Mouse (Mus musculus) lung, embryonic 15.5 days (tissue): ENCODE results near the gene Tcte2. TPM values are rescaled to one million over a fixed set of nuclear protein-coding genes. Genes with fewer than 3 reads are reported as not detected.

Source experiments
- ATAC-seq: fragments of 200-750 bp; cut with Nextera tagmentation; 2 replicates; pipeline ENCODE4 v1.8.0; 2017; ENCODE audit warnings: moderate number of reproducible peaks, borderline replicate concordance; ENCODE audit not compliant: low FRiP score, low TSS enrichment; ENCODE audit errors: extremely low read depth
- H3K27ac ChIP-seq: fragments of 300-500 bp; sonication (generic); 2 replicates; pipeline ENCODE4 v1.5.1; 2015; ENCODE audit warnings: moderate library complexity, mild to moderate bottlenecking, inconsistent platforms
- H3K27me3 ChIP-seq: fragments of 300-500 bp; sonication (generic); 2 replicates; pipeline ENCODE4 v1.6.1; 2015; ENCODE audit warnings: inconsistent platforms
- H3K36me3 ChIP-seq: fragments of 300-500 bp; sonication (generic); 2 replicates; pipeline ENCODE4 v1.6.1; 2015; ENCODE audit warnings: inconsistent platforms
- H3K4me1 ChIP-seq: fragments of 300-500 bp; sonication (generic); 2 replicates; pipeline ENCODE4 v1.6.1; 2015; ENCODE audit warnings: inconsistent platforms
- H3K4me2 ChIP-seq: fragments of 300-500 bp; sonication (generic); 2 replicates; pipeline ENCODE4 v1.6.1; 2015; ENCODE audit warnings: inconsistent platforms, mild to moderate bottlenecking, moderate library complexity
- H3K4me3 ChIP-seq: fragments of 300-500 bp; sonication (generic); 2 replicates; pipeline ENCODE4 v1.5.1; 2015; ENCODE audit warnings: mild to moderate bottlenecking, inconsistent platforms
- H3K9ac ChIP-seq: fragments of 300-500 bp; sonication (generic); 2 replicates; pipeline ENCODE4 v1.6.1; 2015; ENCODE audit warnings: inconsistent platforms
- H3K9me3 ChIP-seq: fragments of 300-500 bp; sonication (generic); 2 replicates; pipeline ENCODE4 v1.6.1; 2016; ENCODE audit warnings: inconsistent platforms
- WGBS: fragments of 180-500 bp; shearing (Covaris S2); methylation state at CpG from one replicate; pipeline ENCODE4 v1.1.7; 2015; 5-methylcytosine and 5-hydroxymethylcytosine counted together
- polyA plus RNA-seq: library from polyadenylated mRNA; unstranded; fragments of >200 nt; fragmentation: Nextera tagmentation; extraction: Ambion mirVana; gene quantifications from 2 replicates; pipeline ENCODE4 v1.2.1, GENCODE M21; 2015

The Tcte2 gene
- polyA plus RNA-seq, 1 experiment from 2014 or later, result 5.1 TPM

DNA sequence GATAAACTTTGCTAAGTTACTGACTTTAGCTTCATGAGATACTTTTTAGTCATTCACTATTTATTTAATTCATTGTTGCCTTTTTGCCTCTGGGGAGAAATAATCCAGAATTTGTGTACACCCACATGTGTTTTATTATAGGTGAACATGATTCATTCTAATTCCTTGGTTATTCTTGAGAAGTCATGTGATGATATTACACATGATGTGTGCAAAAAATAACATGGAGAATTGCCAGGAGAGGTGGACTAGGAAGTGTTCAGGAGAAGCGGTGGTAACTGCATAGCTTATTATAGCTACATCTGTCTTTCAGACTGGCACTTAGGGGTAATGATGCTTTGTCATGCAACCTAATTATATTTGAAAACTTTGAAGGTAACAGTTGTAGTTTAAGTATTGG is 2.2 kb upstream of the Tcte2 start:
- Histone ChIP-seq H3K36me3 (no peaks in the 10 kb centered on the region), H3K27ac (no peak overlapping the region), H3K4me3 (no peak overlapping the region), H3K9ac (no peak overlapping the region), H3K27me3 (no peaks in the 10 kb centered on the region), H3K4me1 (peaks cover 27% of the 10 kb centered on the region), H3K9me3 (no peaks in the 10 kb centered on the region), H3K4me2 (no peak overlapping the region)
- no peak for ATAC-seq
- WGBS, result 66% methylated on average over 1 of the region's 1 CpGs

DNA sequence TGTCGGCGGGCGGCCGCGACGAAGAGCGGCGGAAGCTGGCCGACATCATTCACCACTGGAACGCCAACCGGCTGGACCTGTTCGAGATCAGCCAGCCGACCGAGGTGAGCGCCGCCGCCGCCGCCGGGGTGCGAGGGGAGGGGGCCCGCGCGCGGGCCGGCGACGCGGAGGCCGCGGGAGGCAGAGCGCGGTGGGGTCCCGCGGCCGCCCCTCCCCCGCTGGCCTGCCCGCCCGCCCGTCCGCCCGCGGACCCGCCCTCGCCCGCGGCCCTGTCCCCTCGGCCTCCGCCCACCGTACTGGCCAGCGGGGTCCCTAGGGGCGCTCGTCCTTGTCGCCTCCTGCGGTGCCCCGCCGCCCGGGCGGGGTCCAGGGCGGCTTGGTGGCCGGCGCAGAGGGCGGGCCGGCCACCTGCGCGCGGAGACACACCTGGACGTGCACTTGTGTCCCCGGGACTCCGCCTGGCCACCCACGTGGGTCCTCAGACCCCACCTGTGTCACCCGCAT is 898 bp downstream of the Tcte2 start:
- Histone ChIP-seq H3K4me1 (peaks cover 32% of the 10 kb centered on the region), H3K4me3 (peak overlapping the region; percentile 72), H3K9ac (peak overlapping the region; percentile 90), H3K4me2 (peak overlapping the region; percentile 87), H3K27ac (peak overlapping the region; percentile 96), H3K36me3 (no peaks in the 10 kb centered on the region), H3K27me3 (no peaks in the 10 kb centered on the region), H3K9me3 (no peaks in the 10 kb centered on the region)
- ATAC-seq, result peak; percentile 69
- under 1% methylated on average over 49 of the region's 72 CpGs for WGBS

GRCm38 (mm10) chr17:13759853-13760627 is 1.6 kb downstream of the Tcte2 start, which contains the start of gene Afdn:
Afdn (plus strand) TSS chr17:13760539.
- Histone ChIP-seq H3K4me3 (peak within 1 kb of the TSS; percentile 72), H3K4me2 (peak within 1 kb of the TSS; percentile 87), H3K4me1 (peaks cover 27% of the 10 kb centered on the region), H3K27ac (peak within 1 kb of the TSS; percentile 96), H3K36me3 (no peaks in the 10 kb centered on the region), H3K9me3 (no peaks in the 10 kb centered on the region), H3K27me3 (no peaks in the 10 kb centered on the region), H3K9ac (peak within 1 kb of the TSS; percentile 90)
- ATAC-seq, result peak; percentile 95
- WGBS, result under 1% methylated on average over 72 of the region's 108 CpGs

GRCm38 (mm10) chr17:13759156-13759852 is 2.3 kb downstream of the Tcte2 start:
- no peak for ATAC-seq
- Histone ChIP-seq H3K36me3 (no peaks in the 10 kb centered on the region), H3K27me3 (no peaks in the 10 kb centered on the region), H3K27ac (peak overlapping the region; percentile 96), H3K4me3 (peak overlapping the region; percentile 72), H3K9ac (peak overlapping the region; percentile 90), H3K9me3 (no peaks in the 10 kb centered on the region), H3K4me1 (peaks cover 23% of the 10 kb centered on the region), H3K4me2 (peak overlapping the region; percentile 87)
- 11% methylated on average over 13 of the region's 13 CpGs for WGBS

DNA sequence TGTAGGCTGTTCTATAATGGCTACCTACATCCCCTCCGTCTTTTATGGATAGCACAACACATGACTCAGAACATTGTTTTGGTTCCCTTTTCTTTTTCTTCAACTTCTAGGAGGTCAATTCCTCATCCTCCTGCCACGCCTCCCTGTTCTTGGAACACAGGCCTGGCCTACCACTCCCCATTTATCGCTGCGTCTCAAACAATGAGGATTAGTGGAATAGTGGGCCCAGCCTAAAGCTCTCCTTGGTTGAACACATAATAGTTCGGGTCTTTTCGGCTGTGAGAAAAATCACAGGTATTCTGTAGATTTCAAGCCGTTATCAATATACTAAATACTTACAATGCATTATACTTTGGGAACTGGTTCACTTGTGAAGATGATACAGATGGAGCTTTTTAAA is 3.0 kb downstream of the Tcte2 start:
- no peaks in the 10 kb centered on the region for H3K36me3 ChIP-seq
- ATAC-seq, result no peak
- H3K4me1 ChIP-seq, result peaks cover 23% of the 10 kb centered on the region
- no peak overlapping the region for H3K27ac ChIP-seq
- H3K9ac ChIP-seq, result peak overlapping the region; percentile 90; the same call in 1 of the 2 replicates
- 76% methylated on average over 7 of the region's 7 CpGs for WGBS
- H3K4me2 ChIP-seq, result peak overlapping the region; percentile 87
- peak overlapping the region; percentile 72 for H3K4me3 ChIP-seq
- no peaks in the 10 kb centered on the region for H3K27me3 ChIP-seq
- no peaks in the 10 kb centered on the region for H3K9me3 ChIP-seq

- H3K4me1 ChIP-seq, result peaks cover 10% of the 10 kb centered on the region
- H3K9ac ChIP-seq, result no peak overlapping the region
- no peak overlapping the region for H3K4me3 ChIP-seq
- WGBS, result 59% methylated on average over 6 of the region's 6 CpGs
- no peaks in the 10 kb centered on the region for H3K27me3 ChIP-seq
- H3K36me3 ChIP-seq, result no peaks in the 10 kb centered on the region
- no peak overlapping the region; the same call in 1 of the 2 replicates for H3K27ac ChIP-seq
- ATAC-seq, result no peak
- H3K4me2 ChIP-seq, result no peak overlapping the region
- no peaks in the 10 kb centered on the region for H3K9me3 ChIP-seq
Observed at GRCm38 (mm10) chr17:13754940-13755339, 6.7 kb downstream of the Tcte2 start.

- no peak overlapping the region for H3K4me2 ChIP-seq
- no peak for ATAC-seq
- no peaks in the 10 kb centered on the region for H3K27me3 ChIP-seq
- WGBS, result 69% methylated on average over 4 of the region's 4 CpGs
- no peaks in the 10 kb centered on the region for H3K9me3 ChIP-seq
- H3K9ac ChIP-seq, result no peak overlapping the region
- no peaks in the 10 kb centered on the region for H3K36me3 ChIP-seq
- no peak overlapping the region for H3K4me3 ChIP-seq
- H3K4me1 ChIP-seq, result peaks cover 6% of the 10 kb centered on the region
- H3K27ac ChIP-seq, result no peak overlapping the region
Observed at GRCm38 (mm10) chr17:13753918-13754317, 7.7 kb downstream of the Tcte2 start.

- Histone ChIP-seq H3K4me2 (no peak overlapping the region), H3K27ac (no peak overlapping the region), H3K27me3 (no peaks in the 10 kb centered on the region), H3K36me3 (no peaks in the 10 kb centered on the region), H3K4me1 (peaks cover 24% of the 10 kb centered on the region), H3K4me3 (no peak overlapping the region), H3K9ac (no peak overlapping the region), H3K9me3 (no peaks in the 10 kb centered on the region)
- ATAC-seq, result no peak
- WGBS, result 80% methylated on average over 4 of the region's 4 CpGs
Observed at GRCm38 (mm10) chr17:13749027-13749426, 12.6 kb downstream of the Tcte2 start.

- H3K4me1 ChIP-seq, result peaks cover 37% of the 10 kb centered on the region
- WGBS, result 86% methylated on average over 9 of the region's 9 CpGs
- no peak overlapping the region for H3K4me3 ChIP-seq
- no peak overlapping the region for H3K9ac ChIP-seq
- H3K4me2 ChIP-seq, result no peak overlapping the region
- no peaks in the 10 kb centered on the region for H3K9me3 ChIP-seq
- H3K27me3 ChIP-seq, result no peaks in the 10 kb centered on the region
- ATAC-seq, result no peak
- H3K27ac ChIP-seq, result no peak overlapping the region
- no peaks in the 10 kb centered on the region for H3K36me3 ChIP-seq
Observed at GRCm38 (mm10) chr17:13747681-13748080, 13.9 kb downstream of the Tcte2 start.

- Histone ChIP-seq H3K9ac (no peak overlapping the region), H3K9me3 (no peaks in the 10 kb centered on the region), H3K4me1 (peaks cover 50% of the 10 kb centered on the region), H3K27ac (no peak overlapping the region), H3K4me2 (no peak overlapping the region), H3K4me3 (no peak overlapping the region), H3K27me3 (no peaks in the 10 kb centered on the region), H3K36me3 (no peaks in the 10 kb centered on the region)
- no peak for ATAC-seq
- 60% methylated on average over 6 of the region's 6 CpGs for WGBS
Observed at GRCm38 (mm10) chr17:13746330-13746729, 15.3 kb downstream of the Tcte2 start.

DNA sequence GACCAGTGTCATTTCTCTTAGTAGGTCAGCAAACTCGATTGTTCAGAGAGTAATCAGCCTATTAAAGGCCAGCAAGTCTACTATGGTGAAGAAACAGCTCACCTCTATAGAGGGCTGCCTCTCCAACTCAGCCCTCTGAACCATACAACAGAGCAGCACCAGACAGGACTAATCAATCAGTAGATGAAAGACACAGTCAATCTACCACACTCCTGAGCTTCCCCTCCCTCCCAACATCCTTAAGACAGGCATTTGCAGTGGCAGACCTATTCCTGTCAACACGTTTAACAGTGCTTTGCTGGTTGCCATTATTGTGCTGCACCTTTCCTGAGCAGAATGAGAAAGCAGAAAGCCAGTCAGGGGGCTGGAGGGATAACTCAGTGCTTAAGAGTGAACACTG is 16.3 kb downstream of the Tcte2 start:
- H3K27me3 ChIP-seq, result no peaks in the 10 kb centered on the region
- no peaks in the 10 kb centered on the region for H3K9me3 ChIP-seq
- ATAC-seq, result no peak
- H3K9ac ChIP-seq, result no peak overlapping the region
- peak overlapping the region; percentile 87 for H3K27ac ChIP-seq
- H3K4me1 ChIP-seq, result peaks cover 59% of the 10 kb centered on the region
- H3K4me2 ChIP-seq, result no peak overlapping the region
- no peak overlapping the region for H3K4me3 ChIP-seq
- 41% methylated on average over 2 of the region's 2 CpGs for WGBS
- no peaks in the 10 kb centered on the region for H3K36me3 ChIP-seq

GRCm38 (mm10) chr17:13744824-13745223 is 16.8 kb downstream of the Tcte2 start:
- Histone ChIP-seq H3K9ac (no peak overlapping the region), H3K36me3 (no peaks in the 10 kb centered on the region), H3K4me2 (no peak overlapping the region), H3K27ac (peak overlapping the region; percentile 87), H3K27me3 (no peaks in the 10 kb centered on the region), H3K4me3 (no peak overlapping the region), H3K9me3 (no peaks in the 10 kb centered on the region), H3K4me1 (peaks cover 65% of the 10 kb centered on the region)
- WGBS, result 13% methylated on average over 4 of the region's 4 CpGs
- peak; percentile 40; the same call in 1 of the 2 replicates for ATAC-seq
